Mouse (Mus musculus): ENCODE measurements at regions not wholly inside any gene's neighbourhood (a gene's known extent, or its start where the extent isn't known, plus 50 kb on each side); places are given as distances from the start of the nearest gene placed in this dataset.

DNA sequence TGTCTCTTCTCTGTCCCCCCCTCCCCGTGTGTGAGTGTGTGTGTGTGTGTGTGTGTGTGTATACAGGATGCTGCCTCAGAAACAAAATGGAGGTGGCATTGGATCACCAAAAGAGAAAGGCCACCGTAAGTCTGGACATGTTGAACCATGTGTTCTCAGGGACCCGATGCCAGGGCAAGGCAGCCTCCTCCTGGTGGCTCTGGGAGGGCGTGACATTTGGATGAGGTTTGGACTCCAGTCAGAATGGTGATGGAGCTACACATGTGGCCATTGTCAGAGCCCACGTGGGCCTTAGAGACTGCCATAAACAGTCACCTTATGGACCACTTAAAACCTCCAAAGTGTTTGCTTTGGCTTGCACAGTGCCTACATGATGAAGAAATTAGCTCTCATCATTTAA, 80.0 kb downstream of the Efnb1 start:
- no peak for TF ChIP-seq POLR2A (IDR thresholded peaks at IDR 0.05; ENCODE audit: insufficient read depth, low read length)
- no peak for TF ChIP-seq CTCF (IDR thresholded peaks at IDR 0.05; ENCODE audit: low read depth, low read length)
